Mouse (Mus musculus): Measurements from ENCODE around the gene Catip.
"Not testable (repeated sequence)": the region's sequence is repeated elsewhere in the genome, so short reads cannot be mapped to it uniquely, and the experiment has no call there.

Catip gene

DNA sequence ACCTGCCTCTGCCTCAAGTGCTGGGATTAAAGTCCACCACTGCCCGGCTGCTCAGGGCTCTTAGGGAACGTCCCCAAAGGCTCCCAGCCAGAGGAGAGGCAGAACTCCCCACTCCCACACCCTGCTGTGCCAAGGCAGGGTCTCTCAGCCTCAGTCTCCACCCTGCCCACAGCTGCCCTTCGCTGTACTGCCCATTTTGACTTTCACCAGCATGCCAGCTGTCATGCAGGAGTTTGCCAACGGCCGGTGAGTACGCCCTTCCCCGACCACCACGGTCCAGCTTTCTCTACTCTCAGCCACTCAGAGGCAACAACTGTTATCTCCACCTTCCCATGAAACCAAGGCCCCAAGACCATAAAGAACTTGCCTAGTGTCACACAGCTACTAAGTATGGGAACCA, 22.6 kb downstream of the Catip start:
- DNase-seq (ENCODE audit: low spot score), result no peak

DNA sequence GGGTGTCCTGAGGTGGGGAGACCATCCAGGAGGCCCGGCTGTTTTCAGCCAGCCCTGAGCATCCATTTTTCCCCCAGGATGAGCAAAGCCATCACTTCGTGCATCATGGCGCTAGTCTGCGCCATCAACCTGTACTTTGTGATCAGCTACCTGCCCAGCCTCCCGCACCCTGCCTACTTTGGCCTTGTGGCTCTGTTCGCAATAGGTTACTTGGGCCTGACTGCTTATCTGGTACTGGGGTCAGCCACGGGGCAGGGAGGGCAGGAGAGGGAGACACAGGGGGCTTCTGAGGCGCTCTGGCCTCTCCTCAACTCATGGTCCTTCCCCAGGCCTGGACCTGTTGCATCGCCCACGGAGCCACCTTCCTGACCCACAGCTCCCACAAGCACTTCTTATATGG, 23.2 kb downstream of the Catip start:
- no peak for DNase-seq (ENCODE audit: low spot score)

DNA sequence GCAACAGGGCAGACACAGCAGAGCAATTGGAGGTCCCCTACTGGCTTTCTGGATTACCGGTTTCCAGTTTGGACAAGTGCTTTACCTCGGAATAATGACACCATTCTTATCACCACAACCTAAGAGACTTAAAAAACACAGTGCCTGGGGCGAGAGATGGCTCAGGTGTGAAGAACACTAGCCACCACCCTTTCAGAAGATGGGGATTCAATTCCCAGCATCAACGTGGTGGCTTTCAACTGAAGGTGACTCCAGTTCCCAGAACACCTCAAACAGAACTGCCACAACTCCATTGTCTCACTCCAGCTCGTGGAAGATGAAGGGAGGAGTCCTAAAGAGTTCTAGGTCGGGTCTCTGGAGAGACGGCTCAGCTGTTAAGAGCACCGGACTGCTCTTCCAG, 23.6 kb downstream of the Catip start:
- DNase-seq (ENCODE audit: low spot score), result no peak

DNA sequence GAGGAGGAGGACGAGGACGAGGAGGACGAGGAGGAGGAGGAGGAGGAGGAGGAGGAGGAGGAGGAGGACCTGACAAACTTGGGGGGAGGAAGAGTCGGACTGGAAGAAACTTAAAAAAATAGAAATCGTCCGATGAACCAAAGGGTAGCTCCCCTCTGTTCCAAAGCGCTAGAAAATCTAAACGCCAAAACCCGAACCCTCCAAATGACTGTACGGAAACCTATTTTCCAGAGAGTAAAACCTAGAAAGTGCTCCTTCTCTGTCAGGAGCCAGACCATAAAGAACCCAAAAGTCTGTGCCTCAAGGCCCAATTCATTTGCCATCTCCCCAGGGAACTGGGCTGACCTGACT, 24.4 kb downstream of the Catip start:
- no peak for DNase-seq (ENCODE audit: low spot score)

- peak; percentile 90 for DNase-seq (ENCODE audit: low spot score)
Observed at GRCm38 (mm10) chr1:74386714-74387385, 24.9 kb downstream of the Catip start.

DNA sequence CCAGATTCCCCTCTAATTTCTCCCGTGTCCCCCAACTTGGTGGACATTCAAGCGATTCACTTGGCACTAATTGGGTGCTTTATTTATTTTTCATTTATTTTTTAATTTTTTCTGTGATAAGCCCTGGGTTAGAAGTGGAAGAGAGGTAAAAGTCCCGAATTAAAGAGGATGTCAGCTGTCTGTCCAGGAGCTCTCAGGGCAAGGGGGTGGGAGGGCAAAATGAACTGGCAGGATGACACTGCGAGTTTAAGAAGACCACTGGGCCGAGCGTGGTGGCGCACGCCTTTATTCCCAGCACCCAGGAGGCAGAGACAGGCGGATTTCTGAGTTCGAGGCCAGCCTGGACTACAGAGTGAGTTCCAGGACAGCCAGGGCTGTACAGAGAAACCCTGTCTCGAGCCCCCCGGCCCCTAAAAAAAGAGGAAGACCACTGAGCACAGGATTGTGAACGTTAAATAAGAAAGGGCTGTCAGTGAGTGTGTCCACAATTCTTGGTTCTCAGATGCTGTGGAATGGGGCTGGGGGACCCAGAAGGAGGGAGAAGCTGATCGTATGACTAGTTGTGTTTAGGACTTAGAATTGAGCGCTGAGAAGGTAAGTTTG, 25.6 kb downstream of the Catip start:
- DNase-seq (ENCODE audit: low spot score), result no peak

DNA sequence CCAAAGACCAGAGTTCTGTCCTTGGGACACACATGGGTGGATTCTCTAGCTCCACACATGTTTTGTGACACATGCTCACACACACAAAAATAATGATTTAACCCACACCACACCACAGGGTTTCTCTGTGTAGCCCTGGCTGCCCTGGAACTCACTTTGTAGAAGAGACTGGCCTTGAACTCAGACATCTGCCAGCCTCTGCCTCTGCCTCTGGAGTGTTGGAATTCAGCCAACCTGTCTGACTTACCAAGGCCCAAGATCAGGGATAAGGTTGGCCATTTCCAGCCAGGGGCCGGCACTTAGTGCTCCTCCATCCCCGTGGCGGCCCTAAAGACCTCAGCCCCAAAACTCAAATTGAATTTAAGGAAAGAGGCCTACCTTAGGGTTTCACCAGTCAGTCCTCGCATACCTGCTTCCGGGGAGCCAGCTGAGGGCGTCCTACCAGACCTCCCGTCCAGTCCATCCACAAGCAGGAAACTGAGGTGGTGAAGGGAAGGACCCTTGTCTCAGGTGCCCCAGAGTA, 26.6 kb downstream of the Catip start:
- no peak for DNase-seq (ENCODE audit: low spot score)

GRCm38 (mm10) chr1:74389831-74390286, 28.0 kb downstream of the Catip start:
- DNase-seq (ENCODE audit: low spot score), result peak; percentile 34

DNA sequence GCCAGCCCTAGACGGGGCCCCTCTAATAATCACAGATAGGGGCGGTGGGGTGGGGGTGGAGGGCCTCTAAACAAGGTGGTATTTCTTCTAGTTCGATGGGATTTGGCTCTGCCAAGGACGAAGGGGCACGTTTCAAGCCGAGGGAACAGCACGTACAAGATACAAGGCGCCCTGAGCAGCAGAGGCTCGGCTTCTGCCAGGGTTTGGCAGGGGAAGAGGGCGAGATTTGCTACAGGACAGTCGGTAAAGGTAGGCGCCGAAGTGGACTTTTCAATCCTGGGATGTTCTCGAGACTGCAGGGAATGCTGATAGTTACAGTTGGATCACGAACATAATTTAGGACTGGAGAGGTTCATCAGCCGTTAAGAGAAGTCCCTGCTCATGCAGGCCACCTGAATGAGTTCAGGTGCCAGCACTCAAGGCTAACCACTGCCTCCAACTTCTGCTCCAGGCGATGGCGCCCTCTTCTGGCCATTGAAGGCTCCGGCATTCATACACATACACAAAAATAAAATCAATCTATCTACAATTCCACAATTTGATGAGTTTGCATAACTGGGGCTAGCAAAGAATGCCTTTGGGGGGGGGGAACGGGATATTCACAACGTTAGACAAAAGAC, 28.5 kb downstream of the Catip start:
- peak; percentile 36 for DNase-seq (ENCODE audit: low spot score)

- peak; percentile 98 for DNase-seq (ENCODE audit: low spot score)
Observed at GRCm38 (mm10) chr1:74390924-74391748, 29.2 kb downstream of the Catip start, which contains the start of gene Ctdsp1. Gene Ctdsp1 (plus strand): TSS chr1:74391509.

GRCm38 (mm10) chr1:74391844-74392441, 30.0 kb downstream of the Catip start:
- peak; percentile 71 for DNase-seq (ENCODE audit: low spot score)

- DNase-seq (ENCODE audit: low spot score), result no peak
Observed at GRCm38 (mm10) chr1:74392446-74392994, 30.6 kb downstream of the Catip start.

DNA sequence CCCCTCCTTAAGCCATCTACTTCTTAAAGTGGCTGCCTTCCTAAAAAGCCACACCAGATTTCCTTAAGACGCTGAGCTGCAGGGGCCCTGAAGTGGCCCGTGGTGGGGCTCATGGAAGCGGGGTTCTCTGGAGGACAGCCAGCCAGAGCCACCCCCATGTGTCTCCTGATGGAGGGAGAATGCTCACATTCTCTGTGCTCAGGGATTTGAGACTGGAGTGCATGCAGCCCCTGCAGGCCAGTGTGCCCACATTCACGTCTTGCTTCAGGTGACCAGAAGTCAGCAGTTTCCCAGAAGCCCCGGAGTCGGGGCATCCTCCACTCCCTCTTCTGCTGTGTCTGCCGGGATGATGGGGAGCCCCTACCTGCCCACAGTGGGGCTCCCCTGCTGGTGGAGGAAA, 31.1 kb downstream of the Catip start:
- DNase-seq (ENCODE audit: low spot score), result no peak

GRCm38 (mm10) chr1:74393697-74394096, 31.8 kb downstream of the Catip start:
- DNase-seq (ENCODE audit: low spot score), result no peak

GRCm38 (mm10) chr1:74394311-74394710, 32.4 kb downstream of the Catip start:
- DNase-seq (ENCODE audit: low spot score), result no peak

GRCm38 (mm10) chr1:74394858-74395257, 33.0 kb downstream of the Catip start:
- DNase-seq (ENCODE audit: low spot score), result no peak

GRCm38 (mm10) chr1:74395290-74395689, 33.4 kb downstream of the Catip start:
- no peak for DNase-seq (ENCODE audit: low spot score)

DNA sequence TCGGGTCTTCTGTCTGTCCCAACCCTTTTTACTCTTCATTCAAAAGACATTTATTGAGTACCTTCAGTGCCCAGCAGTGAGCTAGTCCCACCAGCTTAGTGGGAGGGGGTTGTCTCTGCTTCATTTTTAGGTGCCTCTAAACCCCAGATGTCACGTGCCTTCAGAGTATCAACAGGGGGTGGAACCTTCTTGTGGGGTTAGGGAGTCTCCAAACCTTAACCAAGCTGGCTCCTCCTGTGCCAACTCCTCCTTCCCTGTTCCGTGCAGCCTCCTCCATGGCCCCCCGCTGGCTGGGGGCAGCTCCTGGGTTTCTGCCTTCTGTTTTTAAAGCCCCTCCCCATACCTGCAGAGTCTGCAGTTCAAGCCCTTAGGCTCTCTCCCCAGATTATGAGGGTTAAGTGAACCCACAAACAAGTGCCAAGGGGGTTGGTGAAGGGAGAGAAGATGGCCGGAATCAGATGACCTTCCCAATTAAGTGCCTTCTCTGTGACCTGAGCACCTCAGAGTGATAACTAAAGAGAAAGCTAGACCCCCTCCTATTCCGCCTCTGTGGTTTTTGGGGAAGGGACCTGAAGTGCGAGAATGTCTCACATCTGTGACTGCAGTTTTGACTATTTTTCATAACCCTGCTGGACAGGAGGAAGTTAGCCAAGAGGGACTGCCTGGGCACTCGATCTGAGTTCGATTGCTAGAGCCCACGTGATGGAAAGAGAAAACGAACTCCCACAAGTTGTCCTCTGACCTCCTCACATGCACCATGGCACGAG, 34.7 kb downstream of the Catip start:
- not testable (repeated sequence) for DNase-seq (ENCODE audit: low spot score)

DNA sequence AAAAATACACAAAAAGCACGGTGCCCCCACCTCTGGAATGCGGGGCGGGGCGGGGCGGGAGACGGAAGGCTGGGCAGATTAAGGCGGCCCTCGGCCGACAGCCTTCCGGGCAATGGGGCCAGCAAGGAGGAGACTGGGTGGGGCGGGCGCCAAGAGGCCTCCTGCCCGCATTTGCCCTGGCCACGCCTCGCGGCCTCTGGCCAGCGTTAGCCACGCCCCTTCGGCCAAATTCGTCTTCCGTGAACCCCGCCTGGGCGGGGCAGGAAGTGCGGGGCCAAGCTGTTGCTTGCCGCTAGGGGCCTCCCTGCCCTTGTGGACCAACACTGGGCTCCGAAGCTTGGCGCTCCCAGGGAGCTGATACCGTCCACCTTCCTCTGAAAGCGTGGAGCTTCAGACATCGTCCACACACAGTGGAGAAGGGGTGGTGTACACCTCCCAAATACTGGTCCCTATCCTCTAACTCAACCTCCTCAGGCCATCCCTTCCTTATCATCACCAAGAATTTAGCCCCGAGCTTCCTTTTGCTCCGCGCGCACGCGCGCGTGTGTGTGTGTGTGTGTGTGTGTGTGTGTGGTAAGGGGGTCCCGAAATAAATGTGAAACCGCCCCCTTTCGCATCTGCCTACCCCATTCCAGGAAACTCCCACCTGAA, 35.5 kb downstream of the Catip start:
- peak; percentile 99 for DNase-seq (ENCODE audit: low spot score)

DNA sequence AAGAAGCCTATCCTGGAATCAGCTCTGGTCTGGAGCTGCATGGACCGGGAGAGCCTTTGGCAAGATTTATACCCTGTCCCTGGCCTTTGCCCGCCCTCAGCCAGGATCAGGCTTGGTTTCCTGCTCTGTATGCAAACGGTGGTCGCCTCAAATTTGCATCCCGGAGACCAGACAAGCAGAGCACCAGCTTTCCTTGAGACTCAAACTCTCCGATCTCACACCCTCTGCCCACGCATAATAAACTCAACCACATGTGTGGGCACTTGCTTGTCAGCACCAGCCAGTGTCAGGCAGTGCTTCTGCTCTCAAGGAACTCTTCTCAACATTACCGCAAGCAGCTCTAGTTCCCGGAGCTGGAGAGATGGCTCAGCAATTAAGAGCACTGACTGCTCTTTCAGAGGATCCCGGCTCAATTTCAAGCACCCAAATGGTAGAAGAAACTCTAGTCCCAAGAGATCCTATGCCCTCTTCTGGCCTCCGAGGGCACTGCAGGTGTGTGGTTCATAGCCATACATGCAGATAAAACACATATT, 36.1 kb downstream of the Catip start:
- peak; percentile 47 for DNase-seq (ENCODE audit: low spot score)
